Mouse (Mus musculus) liver, postnatal 0 days (tissue): ENCODE measurements at regions not wholly inside any gene's neighbourhood (a gene's known extent, or its start where the extent isn't known, plus 50 kb on each side); places are given as distances from the start of the nearest gene placed in this dataset.

Source experiments
- CTCF ChIP-seq: sonication (generic); IDR thresholded peaks from 2 replicates; pipeline ENCODE4 v1.5.1; 2016; ENCODE audit warnings: antibody characterized with exemption, low read depth
- EP300 ChIP-seq: IDR thresholded peaks from 2 replicates; pipeline ENCODE4 v1.6.1; 2016; ENCODE audit warnings: antibody characterized with exemption, low read depth, mild to moderate bottlenecking

- TF ChIP-seq CTCF (no peak), EP300 (no peak)
Measured at GRCm38 (mm10) chr8:34535434-34535833, 423.9 kb upstream of the Gm10131 start.
